Mouse (Mus musculus) adrenal gland, adult 8-10 months (tissue): ENCODE data around the gene Slc22a15. TPM values are rescaled to one million over a fixed set of nuclear protein-coding genes. Genes with fewer than 3 reads are reported as not detected.

Source experiments
- DNase-seq: peaks from one replicate; pipeline ENCODE4 v3.0.0; 2022
- total RNA-seq, 4 experiments: library from RNA; stranded (reverse); gene quantifications; 2 replicates each; pipeline ENCODE4 v1.2.4; 2022

The Slc22a15 gene
- total RNA-seq, 4 experiments from 2014 or later: 6.7 to 18.1 (median 12.5) TPM

GRCm38 (mm10) chr3:101916525-101916924, 7.7 kb downstream of the Slc22a15 start:
- DNase-seq: no peak

DNA sequence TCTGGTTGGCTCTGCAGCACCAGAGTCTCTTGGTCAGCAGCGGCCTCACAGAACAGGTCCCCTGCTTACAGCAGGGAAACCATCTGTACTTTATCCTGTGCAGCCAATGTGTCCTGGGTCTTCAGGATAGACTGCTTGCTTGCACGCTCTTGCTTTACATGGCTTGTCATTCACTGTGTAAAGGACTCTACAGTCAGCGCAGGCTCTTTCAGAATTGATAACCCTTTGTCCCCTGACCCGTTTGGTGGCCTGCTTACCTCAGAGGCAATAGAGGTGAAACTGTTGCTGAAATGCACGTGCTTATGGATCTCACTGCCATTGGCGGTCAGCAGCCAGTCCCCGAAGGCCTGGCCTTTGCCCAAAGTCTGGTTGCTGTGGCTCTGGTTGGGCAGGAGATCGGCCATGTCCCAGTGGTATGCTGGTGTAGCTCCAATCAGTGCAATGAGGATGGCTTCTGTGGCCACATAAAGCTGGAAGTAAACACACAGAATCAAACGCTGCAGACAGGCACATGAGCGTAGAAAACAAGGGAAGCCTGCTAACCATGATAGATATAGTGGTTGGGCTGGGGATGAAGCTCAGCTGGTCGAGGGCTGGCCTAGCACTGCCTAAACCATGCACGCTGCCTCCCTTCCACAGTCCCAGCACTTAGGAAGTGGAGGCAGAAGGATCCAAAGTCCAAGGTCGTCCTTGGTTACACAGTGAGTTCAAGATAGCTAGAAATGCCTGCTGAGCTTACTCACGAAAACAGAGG, 9.0 kb downstream of the Slc22a15 start:
- no peak for DNase-seq

DNA sequence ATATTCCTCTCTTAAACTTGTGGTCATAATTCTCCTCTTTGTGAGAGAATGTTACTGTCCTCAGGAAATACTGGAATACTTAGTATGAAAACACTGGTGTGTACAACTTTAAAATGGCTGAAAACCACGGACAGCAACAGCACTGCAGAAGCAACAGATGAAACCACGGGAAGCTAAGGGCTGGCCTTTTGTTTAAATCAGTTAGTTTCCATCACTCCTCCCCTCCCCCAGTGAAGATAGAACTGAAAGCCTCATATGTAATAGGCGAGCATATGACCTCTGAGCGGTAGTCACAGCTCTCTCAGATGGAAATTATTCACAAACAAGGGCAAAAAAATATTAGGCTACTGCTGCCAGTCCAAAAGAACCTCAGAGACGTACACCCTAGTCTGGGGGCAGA, 10.0 kb downstream of the Slc22a15 start:
- DNase-seq: no peak

- DNase-seq: no peak
Measured at GRCm38 (mm10) chr3:101912041-101912440, 12.2 kb downstream of the Slc22a15 start.

DNA sequence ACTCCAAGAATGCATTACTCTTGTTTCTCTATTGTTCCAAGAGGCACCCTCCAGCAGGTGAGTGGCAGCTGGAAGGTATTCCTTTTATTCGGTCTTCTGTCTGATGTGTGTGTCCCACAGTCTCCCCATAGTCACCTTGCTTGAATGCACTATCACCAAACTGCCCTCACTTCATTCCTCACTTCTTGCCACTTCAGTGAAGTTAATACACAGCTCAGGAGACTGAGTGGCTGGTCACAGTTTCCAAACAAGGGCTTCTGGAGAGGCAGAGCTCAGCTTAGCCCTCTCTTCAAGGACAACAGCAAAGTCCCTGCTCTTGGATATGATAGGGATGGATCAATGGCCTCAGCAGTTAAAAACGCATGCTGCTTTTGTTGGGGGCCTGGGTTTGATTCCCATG, 17.2 kb downstream of the Slc22a15 start:
- no peak for DNase-seq

DNA sequence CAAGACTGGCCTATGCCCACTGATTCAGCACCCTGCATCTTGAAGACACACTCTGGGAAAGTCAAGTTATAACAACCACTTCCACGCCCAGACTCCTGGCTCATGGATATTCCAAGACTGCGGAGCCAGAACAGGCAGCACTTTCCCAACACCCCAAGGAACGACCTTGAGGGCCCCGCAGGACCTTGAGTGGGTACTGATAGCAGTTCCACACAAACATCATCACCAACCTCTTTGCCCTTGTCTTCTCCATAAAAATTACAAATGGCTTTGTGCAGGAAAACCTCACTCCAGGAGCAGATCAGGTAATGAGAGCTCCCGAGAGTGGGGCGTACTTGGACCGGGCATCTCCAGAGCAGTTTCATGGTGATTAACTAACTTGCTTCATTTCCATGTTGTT, 19.5 kb downstream of the Slc22a15 start:
- peak; percentile 54 for DNase-seq

GRCm38 (mm10) chr3:101903091-101903490, 21.2 kb downstream of the Slc22a15 start:
- no peak for DNase-seq

DNA sequence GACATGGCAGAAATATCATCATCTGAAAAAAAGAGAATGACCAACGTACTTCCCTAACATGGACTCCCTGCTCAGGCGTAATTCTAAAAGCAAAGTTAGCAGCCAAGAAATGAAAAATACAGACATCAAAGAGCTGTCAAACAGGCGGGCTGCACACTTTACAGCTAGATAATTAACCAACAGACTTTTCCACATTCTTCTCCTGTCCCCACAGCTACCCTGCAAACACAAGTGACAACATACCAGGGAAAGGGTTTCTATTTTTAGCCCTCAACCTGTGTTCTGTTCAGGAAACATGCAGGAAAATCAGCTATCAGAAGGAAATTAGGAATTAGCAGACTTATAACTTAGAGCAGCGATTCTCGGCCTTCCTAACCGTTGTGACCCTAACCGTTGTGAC, 21.9 kb downstream of the Slc22a15 start:
- no peak for DNase-seq

DNA sequence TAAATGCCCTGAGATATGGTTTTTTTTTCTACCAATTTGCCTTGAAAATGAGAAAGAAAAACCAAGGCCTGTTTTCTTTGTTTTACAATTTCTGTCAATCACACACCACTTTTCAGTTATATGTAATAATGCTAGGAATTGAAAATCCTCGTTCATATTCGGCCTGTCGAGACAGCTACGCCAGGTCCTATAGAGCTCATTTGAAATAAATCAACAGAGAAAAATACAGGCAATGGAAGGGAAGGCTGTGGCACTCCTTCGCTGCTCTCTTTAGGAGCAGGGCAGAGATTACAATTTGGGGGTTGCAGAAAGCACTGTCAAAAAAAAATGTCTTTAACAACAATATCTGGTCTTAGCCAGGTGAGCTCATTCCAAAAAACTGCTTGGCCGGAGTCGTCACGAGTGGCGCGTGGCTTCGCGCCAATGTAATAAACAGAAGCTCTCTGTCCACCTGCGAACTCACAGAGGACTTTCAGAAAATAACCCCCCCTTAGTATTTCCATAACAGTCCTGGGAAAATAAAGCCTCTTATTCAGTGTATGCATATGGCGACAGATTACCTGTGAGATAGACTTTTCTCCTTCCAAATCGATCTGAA, 26.8 kb downstream of the Slc22a15 start:
- no peak for DNase-seq

DNA sequence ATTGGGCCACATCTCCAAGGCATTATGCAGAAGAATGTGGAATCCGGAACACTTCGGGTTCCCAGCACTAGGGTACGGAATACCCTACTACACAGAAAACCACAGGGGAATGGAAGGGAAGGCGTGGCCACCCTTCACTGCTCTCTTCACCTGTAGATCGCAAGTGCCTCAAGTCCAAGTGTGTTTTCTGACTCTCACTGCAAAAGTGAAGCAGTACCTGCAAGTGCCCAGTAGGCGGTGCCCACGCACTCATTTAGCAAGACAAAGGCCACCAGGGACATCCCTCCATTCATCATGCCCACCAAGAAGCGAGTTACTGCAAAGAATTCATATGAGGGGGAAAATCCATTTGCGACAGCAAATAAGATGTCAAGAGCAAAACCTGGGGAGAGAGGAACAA, 27.4 kb downstream of the Slc22a15 start:
- DNase-seq: peak; percentile 58

DNA sequence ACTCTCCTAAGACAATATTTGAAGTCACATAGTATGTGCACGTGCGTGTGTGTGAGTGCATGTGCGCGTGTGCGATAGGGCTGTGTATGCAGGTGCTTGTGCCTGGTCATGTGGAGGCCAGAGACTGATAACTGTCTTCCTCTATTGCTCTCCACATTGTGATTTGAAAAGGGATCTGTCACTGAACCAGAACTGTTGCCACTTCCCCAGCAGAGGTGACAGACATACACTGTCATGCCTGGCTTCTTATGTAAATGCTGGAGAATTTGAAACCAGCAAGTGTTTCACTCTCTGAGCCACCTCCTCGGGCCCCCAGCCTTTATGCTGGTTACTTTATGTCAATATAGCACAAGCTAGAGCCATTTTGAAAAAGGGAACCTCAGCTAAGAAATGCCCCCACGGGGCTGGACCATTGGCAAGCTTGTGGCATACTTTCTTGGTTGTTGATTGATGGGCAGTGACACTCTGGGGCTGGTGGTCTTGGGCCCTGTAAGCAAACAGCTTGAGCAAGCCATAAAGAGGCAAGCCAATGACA, 28.8 kb downstream of the Slc22a15 start:
- no peak for DNase-seq

DNA sequence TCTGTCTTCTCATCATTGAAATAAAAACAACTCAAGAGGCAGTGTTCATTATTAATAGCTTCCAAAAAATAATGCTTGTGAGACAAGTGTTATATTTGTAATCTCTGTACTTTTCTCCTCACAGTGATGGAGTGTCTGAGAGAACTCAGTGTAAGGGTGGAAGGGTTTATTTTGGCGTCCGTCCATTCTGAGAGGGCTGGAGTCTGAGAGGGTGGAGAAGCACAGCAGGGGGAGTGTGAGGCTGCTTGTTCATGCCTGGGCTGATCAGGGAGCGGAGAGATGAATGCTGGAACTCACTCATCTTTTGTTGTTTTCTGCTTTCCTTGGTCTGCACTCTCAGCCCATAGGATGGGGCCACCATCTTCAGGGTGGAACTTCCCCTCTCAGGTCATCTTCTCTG, 38.7 kb downstream of the Slc22a15 start:
- DNase-seq: no peak

GRCm38 (mm10) chr3:101885041-101885440, 39.2 kb downstream of the Slc22a15 start:
- DNase-seq: no peak

- DNase-seq: no peak
Measured at GRCm38 (mm10) chr3:101883902-101884301, 40.4 kb downstream of the Slc22a15 start.

- DNase-seq: no peak
Measured at GRCm38 (mm10) chr3:101881721-101882120, 42.5 kb downstream of the Slc22a15 start.

GRCm38 (mm10) chr3:101880818-101881217, 43.4 kb downstream of the Slc22a15 start:
- DNase-seq: no peak

DNA sequence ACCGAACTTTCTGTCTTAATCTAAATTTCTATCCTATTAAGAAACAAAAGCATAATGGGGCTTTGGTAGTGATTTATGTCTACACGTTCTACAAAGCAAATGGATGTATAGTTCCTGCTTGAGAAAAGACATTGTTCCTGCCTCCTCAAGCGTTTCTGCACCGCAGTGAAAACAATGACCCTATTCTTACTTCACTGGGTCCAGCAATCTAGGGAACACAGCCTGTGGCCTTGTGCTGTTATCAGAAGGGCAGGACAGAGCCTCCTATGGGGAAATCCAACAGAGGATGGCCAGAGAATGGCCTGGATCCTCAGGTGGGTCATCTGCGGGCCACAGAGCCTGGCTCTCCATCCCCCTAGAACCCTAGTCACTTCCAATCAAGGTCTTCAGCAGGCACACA, 46.1 kb downstream of the Slc22a15 start:
- DNase-seq: no peak

DNA sequence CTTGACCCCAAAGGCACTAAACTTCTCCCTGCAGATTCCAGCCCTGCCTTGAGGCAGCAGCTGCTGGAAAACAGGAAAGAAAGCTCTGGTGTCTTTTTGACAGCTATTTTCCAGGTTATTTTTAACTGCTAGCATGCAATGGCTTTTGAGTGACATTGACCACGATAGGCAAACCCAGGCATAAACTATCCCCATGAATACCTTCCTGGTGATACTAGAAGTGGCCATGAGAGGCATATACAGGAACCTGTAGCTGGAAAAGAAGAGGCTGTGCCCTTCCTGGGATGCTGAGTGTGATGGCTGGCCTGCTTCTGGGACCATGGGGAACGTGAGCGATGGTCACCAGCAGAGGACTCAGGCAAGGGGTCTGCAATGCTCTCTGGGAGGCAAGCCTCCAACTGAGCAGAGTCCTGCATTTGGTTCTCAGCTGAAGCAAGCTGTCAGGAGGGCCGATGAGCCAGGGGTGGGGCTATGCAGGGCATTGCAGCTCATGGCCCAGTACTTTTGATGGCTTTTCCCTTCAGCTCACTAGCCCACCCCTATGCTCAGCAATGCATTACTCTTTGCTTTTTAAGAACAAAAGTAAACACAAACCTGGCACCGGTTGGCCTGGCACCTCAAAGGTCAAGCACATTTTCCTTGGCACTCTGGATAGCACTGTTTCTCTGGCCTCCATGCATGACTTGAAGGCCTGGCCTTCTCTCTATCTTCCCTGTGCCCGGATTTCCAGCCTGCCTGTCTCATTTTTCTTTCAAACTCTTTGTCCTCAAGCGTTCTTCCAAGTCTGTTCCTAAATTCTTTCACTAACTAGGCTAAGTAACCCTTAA, 47.6 kb downstream of the Slc22a15 start:
- no peak for DNase-seq

GRCm38 (mm10) chr3:101875258-101875920, 48.9 kb downstream of the Slc22a15 start:
- no peak for DNase-seq

DNA sequence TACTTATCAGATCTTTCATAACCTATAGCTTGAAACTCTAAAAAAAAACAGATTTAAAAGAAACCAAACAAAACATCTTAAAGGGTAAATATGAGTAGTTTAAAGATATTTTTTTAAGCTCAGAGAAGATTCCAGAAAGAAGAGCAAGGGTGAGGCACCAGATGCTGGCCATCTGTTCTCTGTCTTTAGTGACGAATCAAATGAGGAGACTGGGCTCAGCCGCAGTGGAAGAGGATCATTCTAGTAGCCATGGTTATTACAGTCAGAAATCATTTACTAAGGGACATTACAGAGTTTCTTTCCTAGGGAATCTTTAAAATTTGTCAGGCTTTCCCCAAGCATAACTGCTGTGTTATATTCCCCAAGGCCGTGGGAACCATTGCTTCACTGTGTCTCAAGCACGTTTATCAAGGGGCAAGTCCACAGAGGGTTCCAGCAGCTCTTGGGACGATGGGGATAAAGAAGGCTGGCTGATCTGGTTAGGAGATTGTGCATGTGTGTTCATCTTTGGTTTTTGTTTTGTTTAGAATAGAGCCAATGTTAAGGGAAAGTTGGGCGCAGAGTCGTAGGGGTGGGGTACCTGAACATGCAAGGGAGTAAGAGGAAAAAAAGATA, 51.1 kb downstream of the Slc22a15 start:
- no peak for DNase-seq

- DNase-seq: no peak
Measured at GRCm38 (mm10) chr3:101871951-101872350, 52.3 kb downstream of the Slc22a15 start.

DNA sequence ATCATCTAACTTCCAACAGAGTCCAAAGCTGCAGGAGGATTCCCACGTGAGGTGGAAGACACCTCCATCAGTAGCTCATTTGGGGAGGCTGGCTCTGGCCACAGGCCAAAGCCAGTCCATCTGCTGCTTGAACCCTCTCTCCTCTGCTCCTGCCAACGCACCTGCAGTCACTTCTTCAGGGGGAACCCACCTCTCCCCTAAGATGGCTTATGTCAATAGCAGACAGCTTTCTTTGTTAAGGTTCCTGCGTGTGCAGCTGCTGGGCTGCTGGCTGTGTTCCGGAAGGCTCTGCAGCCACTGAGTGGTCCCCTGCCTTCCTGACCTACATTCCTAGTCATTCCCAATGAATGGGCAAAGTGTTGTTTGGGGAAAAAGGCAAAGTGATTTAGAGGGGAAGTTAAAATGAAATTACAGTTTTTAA, 57.2 kb downstream of the Slc22a15 start:
- DNase-seq: no peak
